Mouse (Mus musculus): ENCODE measurements at regions not wholly inside any gene's neighbourhood (a gene's known extent, or its start where the extent isn't known, plus 50 kb on each side); places are given as distances from the start of the nearest gene placed in this dataset.

DNA sequence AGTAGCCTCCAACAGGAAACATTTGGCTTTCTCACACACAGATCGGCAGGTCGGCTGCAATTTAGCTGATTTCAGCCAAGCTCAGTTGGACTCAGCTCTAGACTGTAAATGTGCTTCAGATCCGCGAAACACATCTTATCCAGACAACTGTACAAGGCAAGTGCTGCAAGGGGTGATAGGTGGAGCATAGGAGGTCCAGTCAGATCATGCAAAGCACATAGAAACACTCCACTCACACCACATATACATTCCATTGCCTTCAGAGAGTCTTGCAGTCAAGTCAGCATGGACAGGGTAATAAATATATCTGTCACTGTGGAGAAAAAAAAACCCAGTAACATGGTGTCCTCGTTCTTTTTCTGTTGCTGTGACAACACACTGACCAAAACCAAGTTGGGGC lies 160.3 kb downstream of the H2al1j start:
- DNase-seq (ENCODE audit: low spot score), result no peak

DNA sequence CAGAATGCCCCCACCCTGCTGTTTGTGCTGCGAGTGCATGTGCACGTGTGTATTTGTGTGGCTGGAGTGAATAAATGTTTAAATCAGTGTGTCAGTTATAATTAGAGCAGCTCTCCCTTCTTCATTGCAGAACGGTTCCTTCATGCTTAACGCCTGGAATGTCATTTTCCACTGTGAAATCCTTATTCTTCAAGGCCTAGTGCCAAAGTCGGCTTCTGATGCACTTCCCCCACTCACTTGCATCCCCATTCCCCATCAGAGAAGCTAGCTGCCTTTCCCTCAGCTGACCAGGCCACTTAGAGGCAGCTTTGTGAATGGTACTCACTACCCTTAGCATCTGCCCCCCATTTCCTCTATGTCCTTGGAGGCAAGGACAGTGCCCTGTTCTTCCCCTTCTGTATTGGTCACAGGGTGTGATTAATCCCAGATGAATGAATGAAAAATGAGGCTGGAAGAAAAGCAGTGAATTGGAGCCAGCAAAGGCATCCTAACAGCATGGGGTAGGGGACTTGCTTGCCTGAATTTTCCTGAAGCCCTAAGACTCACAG lies 162.6 kb downstream of the H2al1j start:
- no peak for DNase-seq (ENCODE audit: low spot score)

DNA sequence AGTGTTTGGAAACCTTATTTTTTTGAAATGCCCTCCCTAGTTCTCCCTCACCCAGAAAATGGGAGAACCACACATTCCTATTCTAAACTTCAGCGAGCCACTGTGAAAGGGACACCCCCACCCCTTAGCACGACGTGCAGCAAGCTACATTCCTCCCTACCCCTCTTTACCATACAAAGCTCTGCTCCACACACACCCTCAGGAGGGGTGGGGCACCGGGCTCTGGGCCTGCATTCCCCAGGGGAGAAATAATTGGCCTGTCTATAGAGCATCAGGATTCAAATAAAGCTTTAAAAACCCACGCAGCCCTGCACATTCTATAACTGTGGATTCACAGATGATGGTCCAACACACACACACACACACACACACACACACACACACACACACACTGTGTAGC lies 163.6 kb downstream of the H2al1j start:
- DNase-seq (ENCODE audit: low spot score), result no peak

DNA sequence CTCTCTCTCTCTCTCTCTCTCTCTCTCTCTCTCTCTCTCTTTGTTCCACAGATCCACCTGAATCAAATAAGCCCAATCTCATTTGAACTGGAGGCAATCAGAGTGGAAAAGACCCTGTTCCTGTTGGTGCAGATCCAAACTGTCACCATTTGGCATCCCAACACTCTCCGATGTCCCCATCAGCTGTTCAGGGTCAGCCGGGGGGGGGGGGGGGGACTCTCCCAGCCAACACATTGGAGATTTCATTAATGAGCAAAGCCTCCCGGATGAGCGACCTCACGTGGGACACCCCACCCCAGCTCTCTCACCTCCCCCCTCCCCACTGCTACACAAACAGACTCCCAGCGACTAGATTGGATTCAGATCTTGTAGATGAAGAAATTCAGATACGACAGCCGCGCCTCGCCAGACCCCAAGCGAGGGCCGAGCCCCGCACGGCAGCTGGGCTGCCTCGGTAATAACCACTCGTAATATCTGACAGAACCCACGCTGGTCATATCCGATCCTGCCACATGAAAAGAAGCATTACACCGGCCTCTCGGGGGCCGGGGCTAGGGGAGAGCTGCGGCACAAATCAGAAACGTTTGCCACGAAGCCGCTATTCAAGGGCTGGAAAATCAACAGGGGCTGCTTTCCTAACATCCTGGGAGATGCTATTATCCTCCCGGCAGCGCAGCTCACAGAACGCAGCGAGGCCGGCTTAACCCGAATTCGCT lies 164.2 kb downstream of the H2al1j start:
- no peak for DNase-seq (ENCODE audit: low spot score)

DNA sequence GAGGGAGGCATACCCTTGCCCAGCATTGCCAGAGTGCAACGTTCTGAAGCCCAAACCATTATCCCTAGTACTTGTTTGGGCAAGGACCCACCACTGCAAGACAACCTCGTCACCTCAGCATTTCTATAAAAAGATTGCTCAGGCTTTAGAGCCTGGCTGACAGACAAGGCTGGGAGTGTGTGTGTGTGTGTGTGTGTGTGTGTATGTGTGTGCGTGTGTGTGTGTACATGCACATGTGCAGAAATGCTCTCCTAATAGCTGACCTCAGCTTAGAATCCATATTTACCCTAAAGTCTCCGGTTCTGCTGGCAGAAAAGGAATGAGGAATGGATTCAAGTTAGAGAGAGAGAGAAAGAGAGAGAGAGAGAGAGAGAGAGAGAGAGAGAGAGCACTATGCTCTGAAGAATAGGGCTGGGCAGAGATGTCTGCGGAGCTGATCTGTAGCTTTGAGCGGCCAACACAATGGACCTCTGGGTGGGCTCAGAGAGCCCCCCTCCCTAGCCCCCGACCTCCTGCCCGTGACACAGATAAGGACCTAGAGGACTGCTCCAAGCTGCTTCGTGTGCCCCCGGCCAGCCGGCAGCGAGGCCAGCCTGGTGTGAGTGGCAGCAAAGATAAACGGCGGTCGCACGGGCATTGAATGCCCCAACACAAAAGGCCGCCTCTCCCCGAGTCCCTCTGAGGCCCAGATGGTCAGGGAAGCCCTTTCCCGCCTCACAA lies 166.1 kb downstream of the H2al1j start:
- DNase-seq (ENCODE audit: low spot score), result no peak

DNA sequence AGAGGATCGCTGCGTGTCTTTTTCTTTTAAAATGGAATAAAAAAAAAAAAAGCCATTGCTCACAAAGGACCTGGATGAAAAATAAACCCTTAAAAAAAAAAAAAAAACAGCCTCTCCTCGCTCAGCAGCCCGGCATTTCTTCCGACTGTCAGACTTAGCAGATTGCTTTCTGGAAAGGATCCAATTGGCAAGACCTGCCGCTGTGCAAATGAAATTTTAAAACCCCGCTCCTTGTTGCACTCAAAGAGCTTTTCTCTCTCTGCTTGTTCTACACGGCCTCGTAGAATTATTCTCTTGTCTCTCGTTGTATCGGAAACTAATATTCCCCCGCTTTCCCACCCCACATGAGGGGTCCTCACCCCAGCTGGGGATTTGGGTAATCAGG lies 166.6 kb downstream of the H2al1j start:
- DNase-seq (ENCODE audit: low spot score), result no peak

DNA sequence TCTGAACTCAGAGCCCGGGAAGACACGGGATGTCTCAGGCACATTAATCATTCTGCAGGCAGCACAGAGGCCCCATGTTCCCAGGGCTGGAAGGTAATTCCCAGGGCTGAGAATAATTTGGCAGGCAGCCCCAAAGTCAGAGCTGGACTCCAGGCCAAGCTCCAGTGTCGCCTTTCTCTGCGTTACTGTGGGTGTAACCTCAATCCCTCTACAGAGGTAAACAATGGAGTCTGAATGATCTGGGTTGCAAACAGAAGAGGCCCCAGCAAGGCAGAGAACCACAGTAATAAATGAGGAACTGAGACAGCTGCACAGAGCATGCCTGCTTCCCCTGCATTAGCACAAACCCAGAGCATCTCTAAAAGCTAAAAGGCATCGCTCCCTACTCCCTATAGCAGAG lies 184.8 kb downstream of the H2al1j start:
- DNase-seq (ENCODE audit: low spot score), result no peak

DNA sequence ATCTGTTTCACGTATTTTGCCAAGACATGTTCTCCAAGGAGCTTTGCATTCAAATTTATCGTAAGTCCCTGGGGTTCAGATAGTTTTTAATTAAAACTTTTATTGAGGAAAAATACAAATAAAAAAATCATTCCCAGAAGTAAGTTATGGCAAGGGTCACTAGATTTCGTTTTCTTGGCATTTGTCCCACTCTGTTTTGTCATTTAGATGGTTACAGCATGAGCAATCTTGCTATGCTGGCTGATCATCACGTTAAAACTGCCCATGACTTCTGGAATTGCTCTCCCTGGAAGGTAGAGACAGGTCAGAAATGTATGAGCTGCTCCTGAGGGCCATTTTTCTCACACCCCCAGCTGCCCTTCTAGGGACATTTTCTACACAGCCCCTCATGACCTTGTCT lies 185.3 kb downstream of the H2al1j start:
- no peak for DNase-seq (ENCODE audit: low spot score)

DNA sequence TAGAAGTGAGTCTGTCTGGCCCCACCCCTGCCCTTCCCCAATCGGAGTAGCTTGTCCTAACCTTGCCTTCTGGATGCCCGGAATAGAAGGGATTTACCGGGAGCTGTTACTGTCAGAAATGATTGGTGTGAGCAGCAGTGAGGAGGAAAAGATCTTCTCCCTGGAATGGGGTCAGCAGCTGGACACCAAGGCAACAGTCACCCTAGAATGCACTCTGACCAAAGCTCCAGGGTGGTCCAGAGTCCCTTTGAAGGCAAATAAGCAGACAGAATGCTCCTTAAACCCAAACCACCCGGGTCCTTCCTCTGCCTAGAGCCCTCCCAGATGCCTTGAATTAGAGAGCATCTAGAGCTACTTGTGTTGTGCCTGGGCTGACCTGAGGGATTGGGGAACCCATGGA lies 196.2 kb downstream of the H2al1j start:
- DNase-seq (ENCODE audit: low spot score), result no peak

DNA sequence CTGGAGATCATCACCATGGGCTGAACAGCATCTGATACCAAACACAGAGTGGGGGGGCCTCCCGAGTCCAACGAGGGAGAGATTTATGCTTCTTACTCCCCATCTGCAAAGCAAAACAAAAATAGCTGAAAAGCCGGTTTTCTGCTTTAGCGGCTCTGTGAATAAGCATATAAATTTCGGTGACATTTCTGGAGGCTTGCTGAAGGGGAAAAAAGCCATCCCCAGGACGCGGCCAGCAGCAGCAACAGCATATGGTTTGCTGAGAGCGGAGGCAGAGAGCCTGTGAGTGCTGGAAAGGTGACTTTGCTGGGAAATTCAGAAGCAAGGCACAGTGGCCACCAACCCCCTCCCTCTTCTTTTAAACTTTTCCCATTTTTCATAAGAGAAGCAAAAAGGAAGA lies 197.7 kb downstream of the H2al1j start:
- DNase-seq (ENCODE audit: low spot score), result no peak

DNA sequence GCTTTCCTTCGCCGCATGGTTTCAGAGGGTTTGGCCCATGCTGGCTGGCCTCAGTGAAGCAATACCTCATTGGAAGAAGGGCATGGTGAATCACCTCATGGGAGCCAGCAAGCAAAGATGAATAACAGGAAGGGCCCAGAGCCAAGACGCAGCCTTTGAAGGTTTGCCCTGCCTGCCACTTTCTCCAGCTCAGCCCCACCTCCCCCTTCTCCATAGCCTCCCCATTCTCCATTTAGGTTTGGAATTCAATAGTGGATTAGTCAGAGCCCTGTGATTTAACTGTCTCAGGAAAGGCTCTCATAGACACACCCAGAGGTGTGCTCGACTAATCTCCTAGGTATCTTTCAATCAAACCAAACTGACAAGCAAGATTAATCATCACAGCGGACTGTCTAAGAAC lies 201.0 kb downstream of the H2al1j start:
- no peak for DNase-seq (ENCODE audit: low spot score)

DNA sequence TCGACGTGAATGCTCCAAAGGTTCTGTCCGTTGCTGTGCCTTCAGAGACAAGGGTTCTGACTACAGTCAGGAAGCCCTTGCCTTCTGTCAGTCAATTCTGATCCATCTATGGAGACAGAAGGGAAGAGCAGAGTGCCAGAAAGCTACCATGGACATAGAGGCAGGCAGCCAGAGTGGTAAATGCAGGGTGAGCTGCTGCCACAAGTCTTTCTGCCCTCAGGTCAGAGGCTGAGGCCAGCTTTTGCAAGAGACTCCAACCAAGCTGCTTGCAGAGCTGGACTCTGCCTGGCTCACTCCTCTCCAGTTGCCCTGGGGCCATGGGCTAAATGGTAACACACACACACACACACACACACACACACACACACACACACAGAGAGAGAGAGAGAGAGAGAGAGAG lies 201.6 kb downstream of the H2al1j start:
- no peak for DNase-seq (ENCODE audit: low spot score)

DNA sequence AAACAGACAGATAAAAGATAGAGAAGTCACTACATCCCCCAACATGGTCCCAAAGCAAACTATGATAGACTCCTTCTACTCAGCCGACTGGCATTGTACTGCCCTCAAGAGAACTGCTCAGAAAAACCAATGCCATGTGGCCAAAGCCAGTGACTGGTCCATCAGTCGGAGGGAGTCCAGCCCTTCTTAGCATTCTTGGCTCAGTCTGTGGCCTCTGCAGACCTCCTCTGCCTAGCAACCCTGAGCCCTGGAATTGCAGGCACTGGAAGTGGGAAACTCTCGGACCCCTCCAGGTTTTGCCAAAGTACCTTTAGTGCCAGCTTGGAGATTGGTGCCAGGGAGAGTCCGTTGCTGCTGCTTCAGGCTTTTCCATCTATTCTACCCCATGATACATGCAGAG lies 205.2 kb downstream of the H2al1j start:
- DNase-seq (ENCODE audit: low spot score), result no peak

DNA sequence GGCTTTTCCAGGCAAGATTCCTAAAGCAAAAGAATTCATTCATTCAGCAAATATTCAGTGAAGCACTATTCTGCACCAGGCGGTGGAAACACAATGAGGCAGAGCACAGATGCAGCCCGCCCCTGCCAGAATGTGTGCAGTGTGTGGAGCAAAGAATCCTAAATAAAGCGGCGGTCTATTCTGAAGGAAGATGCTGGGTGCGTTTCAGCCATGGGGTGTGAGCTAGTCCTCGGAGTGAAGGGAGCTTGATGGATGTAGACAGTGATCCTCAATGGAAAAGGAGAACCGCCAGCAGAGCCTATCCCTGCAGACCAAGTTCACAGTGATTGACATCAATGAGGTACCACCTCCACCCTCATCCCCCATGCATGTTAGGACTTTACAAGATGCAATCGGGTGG lies 206.2 kb downstream of the H2al1j start:
- no peak for DNase-seq (ENCODE audit: low spot score)

DNA sequence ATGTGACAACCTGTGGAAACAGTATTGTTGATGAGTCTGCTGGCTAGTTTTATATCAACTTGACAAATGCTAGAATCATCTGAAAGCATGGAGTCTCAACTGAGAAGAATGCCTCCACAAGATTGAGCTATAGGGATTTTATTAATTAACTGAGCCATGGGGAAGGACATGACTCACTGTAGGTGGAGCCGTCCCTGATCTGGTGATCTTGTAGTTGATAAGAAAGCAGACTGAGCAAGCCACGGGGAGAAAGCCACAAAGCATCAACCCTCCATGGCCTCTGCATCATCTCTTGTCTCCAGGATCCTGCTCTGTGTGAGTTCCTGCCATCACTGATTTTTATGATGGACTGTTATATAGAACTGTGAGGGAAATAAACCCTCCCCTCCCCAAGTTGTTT lies 213.4 kb downstream of the H2al1j start:
- DNase-seq (ENCODE audit: low spot score), result no peak

DNA sequence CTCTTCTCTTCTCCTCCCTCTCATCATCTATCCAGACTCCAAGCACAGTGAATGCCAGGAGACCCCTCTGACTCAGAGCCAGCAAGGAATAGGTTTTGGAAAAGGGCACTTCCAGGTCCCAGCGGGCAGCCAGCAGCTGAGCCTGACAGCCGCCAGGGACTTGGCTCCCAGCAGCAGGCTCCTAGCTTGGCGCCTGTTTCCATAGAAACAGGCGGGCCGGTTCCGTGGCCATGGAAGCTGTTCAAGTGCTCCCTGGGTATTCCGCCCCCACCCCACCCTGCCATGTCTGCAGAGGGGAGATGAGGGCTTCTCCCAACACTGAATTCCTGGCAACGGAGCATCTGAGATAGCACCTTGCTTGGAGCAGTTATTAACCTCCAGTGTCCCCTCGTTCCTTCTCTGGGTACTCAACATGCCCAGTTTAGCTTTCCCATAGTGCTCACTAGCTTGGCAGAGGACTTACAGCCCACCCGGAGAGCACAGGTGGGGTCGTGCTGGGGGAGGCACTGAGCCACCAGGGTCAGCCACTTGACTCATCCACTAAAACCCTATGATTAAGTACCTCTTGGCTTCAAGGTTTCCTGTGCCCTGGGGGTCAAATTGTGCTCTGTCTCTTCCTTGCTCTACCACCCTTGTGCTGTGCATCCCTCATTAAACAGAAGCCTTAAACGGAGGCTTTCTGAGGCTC lies 222.7 kb downstream of the H2al1j start:
- no peak for DNase-seq (ENCODE audit: low spot score)

DNA sequence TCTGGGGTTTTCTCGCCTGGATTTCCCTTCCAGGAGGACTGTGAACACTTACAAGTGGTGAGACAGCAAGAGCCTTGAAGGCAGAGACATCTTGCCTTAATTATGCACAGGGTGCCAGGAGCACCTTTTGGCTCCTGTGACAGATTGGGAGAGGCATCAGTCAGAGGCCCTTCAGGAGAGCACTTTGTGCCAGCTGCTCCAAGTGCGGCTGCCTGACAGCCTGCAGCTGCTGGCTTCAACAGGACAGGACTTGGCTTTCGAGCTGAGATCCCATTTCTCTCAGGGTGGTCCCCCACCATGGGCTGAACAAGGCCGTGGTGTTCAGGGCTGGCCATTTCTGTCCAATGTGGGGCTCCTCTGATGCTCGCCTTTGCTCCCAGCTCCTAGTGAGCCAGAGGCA lies 224.6 kb downstream of the H2al1j start:
- DNase-seq (ENCODE audit: low spot score), result no peak

DNA sequence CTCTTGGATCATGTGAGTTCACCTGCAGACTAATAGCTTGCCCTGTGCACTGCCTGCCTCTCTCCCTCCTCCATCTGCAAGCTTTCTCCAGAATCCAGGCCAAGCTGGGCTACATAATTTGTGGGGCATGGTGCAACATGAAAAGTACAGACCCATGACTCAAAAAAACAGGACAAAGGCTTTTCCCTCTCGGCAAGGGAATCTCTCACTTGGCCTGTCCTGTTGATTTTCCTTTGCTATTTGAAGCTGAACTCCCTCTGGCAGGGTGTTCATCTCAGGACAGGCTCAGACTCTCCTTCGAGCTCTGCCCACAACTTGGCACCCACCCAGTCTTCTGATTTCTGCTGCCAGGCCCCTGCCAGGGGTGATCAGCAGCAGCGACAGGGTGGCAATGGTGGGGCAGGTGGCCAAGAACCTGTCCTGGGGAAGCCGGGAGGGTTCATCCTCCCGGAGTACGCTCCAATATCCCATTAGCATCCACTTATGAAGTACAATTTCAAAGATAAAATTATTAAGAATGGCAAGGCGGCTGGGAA lies 227.5 kb downstream of the H2al1j start:
- no peak for DNase-seq (ENCODE audit: low spot score)

DNA sequence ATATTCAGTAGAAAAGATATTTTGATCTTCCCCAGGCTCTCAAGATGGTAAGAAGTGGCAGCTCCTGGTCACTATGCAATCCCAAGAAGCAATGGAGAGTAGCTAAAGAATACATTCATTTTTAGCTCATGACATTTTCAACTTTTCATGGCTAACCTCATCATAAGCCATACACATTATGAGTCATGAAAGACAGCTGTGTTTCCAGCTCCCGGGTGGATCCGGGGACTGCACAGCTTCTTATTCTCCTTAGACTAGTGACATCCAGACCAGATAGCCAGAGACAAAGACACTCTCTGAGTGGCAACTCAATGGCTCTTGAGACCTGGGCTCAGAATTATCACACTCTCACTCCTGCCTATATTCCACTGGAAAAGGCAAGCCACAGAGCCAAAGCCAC lies 230.6 kb downstream of the H2al1j start:
- DNase-seq (ENCODE audit: low spot score), result no peak

DNA sequence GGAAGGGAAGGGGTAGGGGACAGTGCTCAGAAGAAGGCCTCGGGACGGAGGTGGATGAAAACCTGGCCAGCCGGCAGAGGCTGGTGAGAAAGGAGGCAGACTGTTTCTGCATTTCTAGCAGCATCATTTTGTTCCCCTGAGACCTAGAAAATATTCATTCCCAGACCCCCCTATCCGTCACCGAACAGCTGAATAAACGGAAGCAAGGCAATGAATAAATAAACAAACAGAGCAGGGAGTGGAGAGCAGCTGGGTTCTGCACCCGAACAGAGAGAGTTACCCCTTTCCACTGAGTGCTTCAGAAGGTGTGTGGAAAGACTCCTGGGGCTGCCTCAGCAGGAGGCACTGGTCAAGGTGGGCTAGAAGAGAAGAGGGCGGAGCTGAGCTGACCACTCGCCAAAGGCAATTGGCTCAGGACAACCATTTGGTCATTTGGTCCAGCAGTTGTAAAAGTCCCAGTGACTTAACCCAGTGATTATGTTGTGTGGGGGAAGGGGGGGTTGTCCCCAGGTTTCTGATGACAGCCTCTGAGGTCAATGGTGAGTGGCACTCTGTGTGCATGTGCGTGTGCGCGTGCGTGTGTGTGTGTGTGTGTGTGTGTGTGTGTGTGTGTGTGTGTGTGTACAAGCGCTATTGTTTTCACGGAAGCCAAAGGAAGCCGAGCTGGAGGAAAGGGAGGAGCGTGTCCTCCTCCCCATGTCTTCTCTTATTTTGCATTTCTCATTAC lies 233.1 kb downstream of the H2al1j start:
- no peak for DNase-seq (ENCODE audit: low spot score)

DNA sequence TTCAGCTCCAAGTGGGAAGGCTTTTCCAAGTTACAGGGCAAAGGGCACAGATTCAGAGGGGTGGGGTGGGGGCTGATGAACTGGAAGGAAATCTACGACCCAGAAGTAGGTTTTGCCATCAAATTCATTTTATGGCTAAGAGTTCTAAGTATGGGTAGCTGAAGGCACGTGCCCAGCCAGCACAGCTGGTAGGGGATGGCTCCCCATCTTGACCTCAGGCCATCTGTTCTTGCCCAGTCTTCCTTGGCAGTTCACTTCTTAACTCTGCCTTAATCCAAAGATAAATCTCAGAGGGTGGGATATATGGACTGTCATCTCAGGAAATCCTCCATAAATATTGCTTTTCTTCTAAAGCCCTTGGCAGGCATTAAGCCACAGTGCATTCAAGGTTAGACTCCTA lies 238.3 kb downstream of the H2al1j start:
- no peak for DNase-seq (ENCODE audit: low spot score)

DNA sequence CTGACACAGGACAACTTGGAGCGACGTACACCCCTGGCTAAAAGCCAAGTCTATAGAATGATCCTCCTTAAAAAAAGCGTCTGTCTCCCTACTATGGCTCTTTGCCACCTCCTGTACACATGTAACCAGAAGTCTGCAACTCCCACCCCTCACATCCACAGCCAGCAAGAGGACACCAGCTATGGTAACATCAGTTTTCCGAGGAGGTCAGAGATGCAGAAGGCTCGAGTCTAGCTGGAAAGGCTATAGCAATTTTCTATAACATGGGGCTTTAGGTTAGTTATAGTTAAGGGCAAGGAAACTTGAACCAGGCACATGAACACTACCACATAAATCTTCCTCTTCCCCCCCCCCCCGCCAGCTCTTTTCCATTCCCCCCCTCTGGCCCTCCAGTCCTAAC lies 240.2 kb downstream of the H2al1j start:
- DNase-seq (ENCODE audit: low spot score), result no peak

Data from urinary bladder, postnatal 25 days (tissue).